Mouse (Mus musculus): ENCODE data around the gene Nrip2. TPM values are rescaled to one million over a fixed set of nuclear protein-coding genes. Genes with fewer than 3 reads are reported as not detected.

Gene Nrip2
- polyA plus RNA-seq, 1 experiment from 2014 or later, result 4.8 TPM

GRCm38 (mm10) chr6:128437288-128437687, 38.2 kb downstream of the Nrip2 start:
- no peak for DNase-seq (ENCODE audit: low spot score)

GRCm38 (mm10) chr6:128437731-128438316, 38.7 kb downstream of the Nrip2 start:
- peak; percentile 66 for DNase-seq (ENCODE audit: low spot score)

GRCm38 (mm10) chr6:128438317-128438870, 39.3 kb downstream of the Nrip2 start, which contains the start of gene Fkbp4:
TSS of gene Fkbp4 (minus strand) at chr6:128438677.
- DNase-seq (ENCODE audit: low spot score), result peak; percentile 91

GRCm38 (mm10) chr6:128438871-128439341, 39.8 kb downstream of the Nrip2 start:
- no peak for DNase-seq (ENCODE audit: low spot score)

- no peak for DNase-seq (ENCODE audit: low spot score)
These were observed 41.1 kb downstream of the Nrip2 start for GRCm38 (mm10) chr6:128440238-128440637.

- DNase-seq (ENCODE audit: low spot score), result peak; percentile 54
These were observed 46.9 kb downstream of the Nrip2 start for GRCm38 (mm10) chr6:128445761-128446535.

GRCm38 (mm10) chr6:128447063-128447462, 48.0 kb downstream of the Nrip2 start:
- no peak for DNase-seq (ENCODE audit: low spot score)

GRCm38 (mm10) chr6:128455835-128456605, 56.9 kb downstream of the Nrip2 start:
- no peak for DNase-seq (ENCODE audit: low spot score)

GRCm38 (mm10) chr6:128457186-128457585, 58.1 kb downstream of the Nrip2 start:
- DNase-seq (ENCODE audit: low spot score), result no peak

- no peak for DNase-seq (ENCODE audit: low spot score)
These were observed 61.2 kb downstream of the Nrip2 start for GRCm38 (mm10) chr6:128460321-128460720.

GRCm38 (mm10) chr6:128460729-128461503, 61.8 kb downstream of the Nrip2 start:
- no peak for DNase-seq (ENCODE audit: low spot score)

- no peak for DNase-seq (ENCODE audit: low spot score)
These were observed 62.5 kb downstream of the Nrip2 start for GRCm38 (mm10) chr6:128461606-128462005.

GRCm38 (mm10) chr6:128464996-128465395, 65.9 kb downstream of the Nrip2 start:
- DNase-seq (ENCODE audit: low spot score), result no peak

Other genes with a start within 250 kb of the Nrip2 start
- gene Tead4, start 98.5 kb upstream of the Nrip2 start, polyA plus RNA-seq (2015; fragmentation: Nextera tagmentation; extraction: Ambion mirVana), result 0.19 and 0.36 TPM in 2 replicates
- 12.2 and 13.4 TPM in 2 replicates for gene Tulp3, start 43.4 kb upstream of the Nrip2 start, polyA plus RNA-seq (2015; fragmentation: Nextera tagmentation; extraction: Ambion mirVana)
- 133 and 144 TPM in 2 replicates for gene Rhno1, start 36.4 kb upstream of the Nrip2 start, polyA plus RNA-seq (2015; fragmentation: Nextera tagmentation; extraction: Ambion mirVana)
- 22.0 and 23.9 TPM in 2 replicates for gene Foxm1, start 36.3 kb upstream of the Nrip2 start, polyA plus RNA-seq (2015; fragmentation: Nextera tagmentation; extraction: Ambion mirVana)
- gene Tex52, start 23.8 kb upstream of the Nrip2 start, polyA plus RNA-seq (2015; fragmentation: Nextera tagmentation; extraction: Ambion mirVana), result 0.26 and 0.57 TPM in 2 replicates
- gene Gm44596, start 23.8 kb upstream of the Nrip2 start, polyA plus RNA-seq (2015; fragmentation: Nextera tagmentation; extraction: Ambion mirVana), result not detected in 2 replicates
- 20.2 and 23.0 TPM in 2 replicates for gene Itfg2, start 25.6 kb downstream of the Nrip2 start, polyA plus RNA-seq (2015; fragmentation: Nextera tagmentation; extraction: Ambion mirVana)
- gene Fkbp4, start 39.4 kb downstream of the Nrip2 start, polyA plus RNA-seq (2015; fragmentation: Nextera tagmentation; extraction: Ambion mirVana), result 213 and 261 TPM in 2 replicates
- not detected in 2 replicates for gene Pzp, start 127.4 kb downstream of the Nrip2 start, polyA plus RNA-seq (2015; fragmentation: Nextera tagmentation; extraction: Ambion mirVana)
- gene A2ml1, start 182.3 kb downstream of the Nrip2 start, polyA plus RNA-seq (2015; fragmentation: Nextera tagmentation; extraction: Ambion mirVana), result 0.84 and 0.94 TPM in 2 replicates
- gene Klrb1a, start 224.2 kb downstream of the Nrip2 start, polyA plus RNA-seq (2015; fragmentation: Nextera tagmentation; extraction: Ambion mirVana), result 1.1 and 1.5 TPM in 2 replicates